Mouse (Mus musculus): Measurements from ENCODE around the gene Hist1h2bf. TPM values are rescaled to one million over a fixed set of nuclear protein-coding genes. Genes with fewer than 3 reads are reported as not detected.
"Not testable (repeated sequence)": the region's sequence is repeated elsewhere in the genome, so short reads cannot be mapped to it uniquely, and the experiment has no call there.

The Hist1h2bf gene
- polyA plus RNA-seq, 1 experiment from 2014 or later = 9.1 TPM

DNA sequence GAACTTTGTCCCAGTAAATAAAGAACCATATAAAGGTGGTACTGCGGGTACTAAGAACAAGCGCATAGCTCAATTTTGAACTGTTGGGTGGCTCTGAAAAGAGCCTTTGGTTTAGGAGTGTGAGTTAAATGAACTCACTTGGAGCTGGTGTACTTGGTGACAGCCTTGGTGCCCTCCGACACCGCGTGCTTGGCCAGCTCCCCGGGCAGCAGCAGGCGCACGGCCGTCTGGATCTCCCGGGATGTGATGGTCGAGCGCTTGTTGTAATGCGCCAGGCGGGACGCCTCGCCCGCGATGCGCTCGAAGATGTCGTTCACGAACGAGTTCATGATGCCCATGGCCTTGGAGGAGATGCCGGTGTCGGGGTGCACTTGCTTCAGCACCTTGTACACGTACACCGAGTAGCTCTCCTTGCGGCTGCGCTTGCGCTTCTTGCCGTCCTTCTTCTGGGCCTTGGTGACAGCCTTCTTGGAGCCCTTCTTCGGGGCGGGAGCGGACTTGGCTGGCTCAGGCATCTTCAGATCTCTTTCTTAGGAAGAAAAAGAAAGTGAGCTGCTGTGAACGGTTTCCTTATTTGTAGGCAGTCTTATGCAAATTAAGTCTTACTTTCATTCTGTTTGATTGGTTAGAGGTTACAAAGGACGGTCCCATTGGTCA is 11.6 kb upstream of the Hist1h2bf start:
- WGBS = under 1% methylated on average over 28 of the region's 36 CpGs
- not testable (repeated sequence) for H3K36me3 ChIP-seq, H3K27me3 ChIP-seq, H3K9me3 ChIP-seq
- H3K27ac ChIP-seq = peak overlapping the region; percentile 92
- peak overlapping the region; percentile 80 for H3K4me2 ChIP-seq (replicated peaks)
- H3K9ac ChIP-seq = peak overlapping the region; percentile 72
- H3K4me1 ChIP-seq = peaks cover 37% of the 10 kb centered on the region
- ATAC-seq (ENCODE audit: low FRiP score, low read depth) = peak; percentile 91
- peak overlapping the region; percentile 48 for H3K4me3 ChIP-seq

DNA sequence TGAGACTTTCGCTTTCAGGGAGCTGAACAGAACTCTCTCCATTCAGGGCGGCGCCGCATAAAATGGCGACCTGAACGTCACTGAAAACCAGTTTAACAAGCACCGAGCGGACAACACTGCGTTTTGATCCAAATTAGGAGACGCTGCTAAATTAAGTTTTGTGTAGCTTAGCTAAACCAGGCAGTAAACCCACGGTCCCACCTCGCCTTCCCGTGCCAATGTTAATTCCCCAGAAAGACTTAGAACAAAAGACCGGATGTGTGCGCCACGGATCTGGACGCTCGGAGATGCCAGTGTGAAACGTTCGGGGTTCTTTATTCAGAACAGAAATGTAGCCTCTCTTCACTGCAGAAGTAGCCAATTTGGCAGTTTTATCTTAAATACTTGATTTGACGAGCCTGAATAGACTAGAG is 11.0 kb upstream of the Hist1h2bf start:
- Histone ChIP-seq H3K9me3 (no peaks in the 10 kb centered on the region), H3K27ac (peak overlapping the region; percentile 92), H3K4me3 (peak overlapping the region; percentile 48), H3K4me2 (replicated peaks) (peak overlapping the region; percentile 80), H3K27me3 (no peaks in the 10 kb centered on the region), H3K36me3 (no peaks in the 10 kb centered on the region), H3K9ac (peak overlapping the region; percentile 72), H3K4me1 (peaks cover 37% of the 10 kb centered on the region)
- ATAC-seq (ENCODE audit: low FRiP score, low read depth) = no peak
- under 1% methylated on average over 21 of the region's 21 CpGs for WGBS

GRCm38 (mm10) chr13:23584331-23584730 is 10.3 kb upstream of the Hist1h2bf start:
- no peaks in the 10 kb centered on the region for H3K27me3 ChIP-seq
- no peaks in the 10 kb centered on the region for H3K9me3 ChIP-seq
- H3K4me2 ChIP-seq (replicated peaks) = peak overlapping the region; percentile 80
- ATAC-seq (ENCODE audit: low FRiP score, low read depth) = no peak
- H3K4me3 ChIP-seq = peak overlapping the region; percentile 48
- H3K4me1 ChIP-seq = peaks cover 37% of the 10 kb centered on the region
- H3K27ac ChIP-seq = peak overlapping the region; percentile 92
- H3K9ac ChIP-seq = peak overlapping the region; percentile 72
- H3K36me3 ChIP-seq = no peaks in the 10 kb centered on the region

DNA sequence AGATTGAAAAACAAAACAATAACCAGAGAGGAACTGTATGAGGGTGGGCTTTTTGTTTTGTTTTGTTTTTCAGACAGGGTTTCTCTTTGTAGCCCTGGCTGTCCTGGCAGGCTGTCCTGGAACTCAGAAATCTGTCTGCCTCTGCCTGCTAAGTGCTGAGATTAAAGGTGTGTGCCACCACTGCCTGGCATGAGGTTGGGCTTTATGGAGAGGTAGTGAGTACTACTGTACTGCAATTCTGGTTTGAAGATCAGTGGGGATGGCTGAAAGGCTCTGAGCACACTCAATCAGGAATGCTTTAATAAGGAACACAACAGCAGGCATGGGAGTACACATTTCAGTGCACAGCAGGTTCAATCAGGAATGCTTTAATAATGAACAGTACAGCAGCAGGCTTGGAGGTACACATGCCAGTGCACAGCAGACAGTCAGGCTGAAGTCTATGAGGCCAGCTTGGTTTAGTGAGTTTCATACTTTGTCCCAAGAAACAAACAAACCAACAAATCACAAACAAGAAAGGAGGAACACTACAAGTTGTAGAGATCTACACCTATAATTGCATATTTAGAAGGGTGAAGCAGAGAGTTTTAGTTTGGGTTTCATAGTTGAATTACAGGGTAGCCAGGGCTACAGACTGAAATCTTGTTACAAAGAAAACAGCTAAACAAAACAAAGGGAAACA is 9.5 kb upstream of the Hist1h2bf start:
- no peaks in the 10 kb centered on the region for H3K27me3 ChIP-seq
- ATAC-seq (ENCODE audit: low FRiP score, low read depth) = no peak
- H3K27ac ChIP-seq = peak overlapping the region; percentile 92
- no peaks in the 10 kb centered on the region for H3K36me3 ChIP-seq
- peak overlapping the region; percentile 19; the same call in 1 of the 2 replicates for H3K4me3 ChIP-seq
- H3K9me3 ChIP-seq = no peaks in the 10 kb centered on the region
- peaks cover 37% of the 10 kb centered on the region for H3K4me1 ChIP-seq
- 0 out of 2 replicates have a peak overlapping the region, but pooled peaks have one; percentile 19 for H3K9ac ChIP-seq
- peak overlapping the region; percentile 87 for H3K4me2 ChIP-seq (replicated peaks)

GRCm38 (mm10) chr13:23582219-23583056 is 8.4 kb upstream of the Hist1h2bf start:
- H3K9me3 ChIP-seq = no peaks in the 10 kb centered on the region
- H3K4me2 ChIP-seq (replicated peaks) = peak overlapping the region; percentile 87
- ATAC-seq (ENCODE audit: low FRiP score, low read depth) = no peak
- peaks cover 37% of the 10 kb centered on the region for H3K4me1 ChIP-seq
- H3K27me3 ChIP-seq = no peaks in the 10 kb centered on the region
- no peaks in the 10 kb centered on the region for H3K36me3 ChIP-seq
- peak overlapping the region; percentile 92 for H3K27ac ChIP-seq
- WGBS = 11% methylated on average over 6 of the region's 6 CpGs
- H3K4me3 ChIP-seq = peak overlapping the region; percentile 58
- H3K9ac ChIP-seq = peak overlapping the region; percentile 79

DNA sequence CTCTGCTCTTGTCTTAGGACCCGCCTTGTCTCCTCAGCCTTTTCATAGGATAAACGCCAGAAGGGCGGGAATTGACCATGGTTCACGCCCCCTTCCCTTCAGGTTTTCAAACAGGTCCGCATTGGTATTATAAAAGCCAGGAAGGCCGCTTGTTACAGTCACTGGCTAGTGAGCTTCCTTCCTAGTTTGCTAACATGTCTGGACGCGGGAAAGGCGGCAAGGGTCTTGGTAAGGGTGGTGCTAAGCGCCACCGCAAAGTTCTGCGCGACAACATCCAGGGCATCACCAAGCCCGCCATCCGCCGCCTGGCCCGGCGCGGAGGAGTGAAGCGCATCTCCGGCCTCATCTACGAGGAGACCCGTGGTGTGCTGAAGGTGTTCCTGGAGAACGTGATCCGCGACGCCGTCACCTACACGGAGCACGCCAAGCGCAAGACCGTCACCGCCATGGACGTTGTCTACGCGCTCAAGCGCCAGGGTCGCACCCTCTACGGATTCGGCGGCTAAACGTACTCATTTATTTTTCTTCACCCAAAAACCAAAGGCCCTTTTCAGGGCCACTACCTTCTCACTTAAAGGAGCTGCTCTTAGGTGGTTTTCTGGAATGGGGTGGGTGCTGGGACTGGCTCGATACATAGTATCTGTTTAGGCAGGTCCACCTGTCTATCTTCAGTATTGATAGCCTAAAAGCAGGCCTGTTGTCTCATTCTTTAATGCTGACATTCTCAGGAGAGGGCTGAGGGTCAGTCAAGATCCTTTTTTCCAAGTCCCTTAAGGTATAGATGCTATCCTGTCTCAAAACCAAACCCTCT is 7.6 kb upstream of the Hist1h2bf start, which contains the start of gene Hist1h4d:
Hist1h4d (plus strand) TSS at position 191 of the 811 bp plus-strand sequence.
- no peaks in the 10 kb centered on the region for H3K27me3 ChIP-seq
- peak within 1 kb of the TSS; percentile 79 for H3K9ac ChIP-seq
- peak; percentile 90 for ATAC-seq (ENCODE audit: low FRiP score, low read depth)
- peak within 1 kb of the TSS; percentile 58 for H3K4me3 ChIP-seq
- H3K4me2 ChIP-seq (replicated peaks) = peak within 1 kb of the TSS; percentile 87
- under 1% methylated on average over 43 of the region's 43 CpGs for WGBS
- H3K9me3 ChIP-seq = no peaks in the 10 kb centered on the region
- peaks cover 42% of the 10 kb centered on the region for H3K4me1 ChIP-seq
- peak within 1 kb of the TSS; percentile 92 for H3K27ac ChIP-seq
- no peaks in the 10 kb centered on the region for H3K36me3 ChIP-seq

DNA sequence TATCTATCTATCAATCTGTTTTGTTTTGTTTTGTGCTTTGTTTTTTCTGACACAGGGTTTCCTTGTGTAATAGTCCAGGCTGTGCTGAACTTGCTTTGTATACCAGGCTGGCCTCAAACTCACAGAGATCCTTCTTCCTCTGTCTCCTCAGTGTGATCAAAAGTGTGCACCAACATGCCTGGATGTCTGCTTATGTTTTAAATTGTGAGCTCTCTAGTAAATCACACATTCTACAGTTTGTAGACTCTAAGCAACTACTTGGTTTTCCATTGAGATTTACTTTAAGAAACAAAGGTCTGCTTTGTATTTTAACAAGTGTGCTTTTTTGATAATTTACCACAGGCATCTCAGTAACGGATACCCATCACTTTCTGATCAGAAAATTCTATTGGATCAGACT is 3.8 kb upstream of the Hist1h2bf start:
- Histone ChIP-seq H3K27me3 (no peaks in the 10 kb centered on the region), H3K9ac (no peak overlapping the region), H3K4me3 (no peak overlapping the region), H3K27ac (no peak overlapping the region), H3K4me2 (replicated peaks) (no peak overlapping the region), H3K4me1 (peaks cover 35% of the 10 kb centered on the region), H3K36me3 (no peaks in the 10 kb centered on the region), H3K9me3 (no peaks in the 10 kb centered on the region)
- 88% methylated on average over 1 of the region's 1 CpGs for WGBS
- no peak for ATAC-seq (ENCODE audit: low FRiP score, low read depth)

DNA sequence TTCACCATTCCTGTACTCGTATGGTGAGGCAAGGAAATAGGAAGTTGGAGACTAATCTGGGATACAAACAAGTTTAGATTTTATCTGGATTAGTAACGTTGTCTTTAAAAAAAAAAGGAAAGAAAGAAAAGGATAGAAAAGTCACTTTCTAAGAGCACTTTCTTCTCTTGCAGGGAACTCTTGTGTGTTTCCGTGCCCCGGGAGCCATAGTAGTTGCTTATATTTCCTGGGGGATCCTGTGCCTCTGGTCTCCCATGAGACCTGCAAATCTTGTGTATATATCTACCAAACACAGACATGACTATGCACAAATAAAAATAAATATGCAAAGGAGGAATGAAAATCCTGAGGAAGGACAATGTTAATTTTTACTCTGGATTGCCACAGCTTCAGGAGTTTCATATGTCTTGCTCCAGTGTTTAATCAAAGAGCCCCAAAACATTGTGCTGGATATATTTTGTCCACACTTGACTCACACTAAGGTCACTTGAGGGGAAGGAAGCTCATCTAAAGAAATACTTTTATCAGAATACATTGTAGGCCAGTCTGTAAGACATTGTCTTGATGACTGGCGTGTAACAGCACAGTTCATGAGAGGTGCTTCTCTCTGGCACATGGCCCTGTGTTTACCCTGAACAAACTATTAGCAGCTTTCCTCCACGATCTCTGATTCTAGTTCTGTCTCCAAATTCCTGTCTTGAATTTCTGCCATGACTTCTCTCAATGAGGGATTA is 3.1 kb upstream of the Hist1h2bf start:
- WGBS = 51% methylated on average over 6 of the region's 6 CpGs
- Histone ChIP-seq H3K9ac (peak overlapping the region; percentile 79), H3K4me1 (peaks cover 35% of the 10 kb centered on the region), H3K27ac (peak overlapping the region; percentile 87), H3K36me3 (no peaks in the 10 kb centered on the region), H3K27me3 (no peaks in the 10 kb centered on the region), H3K9me3 (no peaks in the 10 kb centered on the region), H3K4me2 (replicated peaks) (peak overlapping the region; percentile 70), H3K4me3 (peak overlapping the region; percentile 52)
- no peak for ATAC-seq (ENCODE audit: low FRiP score, low read depth)

GRCm38 (mm10) chr13:23576351-23576881 is 2.4 kb upstream of the Hist1h2bf start:
- H3K36me3 ChIP-seq = no peaks in the 10 kb centered on the region
- peak overlapping the region; percentile 52 for H3K4me3 ChIP-seq
- no peaks in the 10 kb centered on the region for H3K27me3 ChIP-seq
- 4% methylated on average over 7 of the region's 7 CpGs for WGBS
- no peak for ATAC-seq (ENCODE audit: low FRiP score, low read depth)
- peaks cover 34% of the 10 kb centered on the region for H3K4me1 ChIP-seq
- H3K27ac ChIP-seq = peak overlapping the region; percentile 87
- H3K9ac ChIP-seq = peak overlapping the region; percentile 79
- H3K4me2 ChIP-seq (replicated peaks) = peak overlapping the region; percentile 70
- H3K9me3 ChIP-seq = no peaks in the 10 kb centered on the region

- H3K4me3 ChIP-seq = peak overlapping the region; percentile 52
- not testable (repeated sequence) for ATAC-seq (ENCODE audit: low FRiP score, low read depth); H3K36me3 ChIP-seq; H3K9me3 ChIP-seq; H3K27me3 ChIP-seq
- under 1% methylated on average over 13 of the region's 40 CpGs for WGBS
- peak overlapping the region; percentile 70 for H3K4me2 ChIP-seq (replicated peaks)
- H3K27ac ChIP-seq = peak overlapping the region; percentile 87
- H3K4me1 ChIP-seq = peaks cover 32% of the 10 kb centered on the region
- H3K9ac ChIP-seq = peak overlapping the region; percentile 79
Observed at GRCm38 (mm10) chr13:23575864-23576313, 1.9 kb upstream of the Hist1h2bf start.
